Mouse (Mus musculus) cerebellum, adult 2 months (tissue): ENCODE results near the gene Cd47. TPM values are rescaled to one million over a fixed set of nuclear protein-coding genes. Genes with fewer than 3 reads are reported as not detected.

Experiments
- DNase-seq, 2 experiments: peaks; one replicate each; pipeline ENCODE4 v3.0.0; 2021
- H3K27ac ChIP-seq: fragments of 200-500 bp; 2 replicates; pipeline ENCODE4 v1.5.1; 2012; ENCODE audit warnings: low read length, control low read depth, inconsistent platforms; ENCODE audit not compliant: insufficient read depth
- H3K27me3 ChIP-seq: fragments of 200-500 bp; 2 replicates; pipeline ENCODE4 v1.6.1; 2012; ENCODE audit warnings: inconsistent platforms, mild to moderate bottlenecking, low read length, moderate library complexity; ENCODE audit not compliant: control insufficient read depth, insufficient read depth
- H3K4me1 ChIP-seq: fragments of 200-500 bp; 2 replicates; pipeline ENCODE4 v1.6.1; 2011; ENCODE audit warnings: low read length; ENCODE audit not compliant: control insufficient read depth, insufficient read depth
- H3K4me3 ChIP-seq: fragments of 200-500 bp; replicated peaks from 2 replicates; pipeline ENCODE3; 2011; ENCODE audit warnings: mild to moderate bottlenecking, low read depth, low read length, control low read depth; ENCODE audit not compliant: insufficient read depth
- CTCF ChIP-seq: fragments of 200-500 bp; IDR thresholded peaks from 2 replicates; pipeline ENCODE4 v1.5.1; 2011; ENCODE audit warnings: low read depth, mild to moderate bottlenecking, control low read depth, low read length, moderate library complexity, borderline replicate concordance; ENCODE audit not compliant: insufficient read depth
- POLR2A ChIP-seq: fragments of 200-500 bp; IDR thresholded peaks from 2 replicates; pipeline ENCODE4 v1.6.1; 2011; ENCODE audit warnings: low read length, control low read depth, borderline replicate concordance; ENCODE audit not compliant: insufficient read depth
- WGBS: fragments of 180-500 bp; shearing (Covaris S2); methylation state at CpG from one replicate; pipeline ENCODE4 v1.1.7; 2018; 5-methylcytosine and 5-hydroxymethylcytosine counted together
- polyA plus RNA-seq: library from polyadenylated mRNA; depleted of rRNA; stranded (reverse); fragments of >200 nt; gene quantifications from 2 replicates; pipeline ENCODE4 v1.2.3, GENCODE M21; 2012; rRNA removed

Cd47 gene
- polyA plus RNA-seq, result 123 and 133 TPM in 2 replicates

DNA sequence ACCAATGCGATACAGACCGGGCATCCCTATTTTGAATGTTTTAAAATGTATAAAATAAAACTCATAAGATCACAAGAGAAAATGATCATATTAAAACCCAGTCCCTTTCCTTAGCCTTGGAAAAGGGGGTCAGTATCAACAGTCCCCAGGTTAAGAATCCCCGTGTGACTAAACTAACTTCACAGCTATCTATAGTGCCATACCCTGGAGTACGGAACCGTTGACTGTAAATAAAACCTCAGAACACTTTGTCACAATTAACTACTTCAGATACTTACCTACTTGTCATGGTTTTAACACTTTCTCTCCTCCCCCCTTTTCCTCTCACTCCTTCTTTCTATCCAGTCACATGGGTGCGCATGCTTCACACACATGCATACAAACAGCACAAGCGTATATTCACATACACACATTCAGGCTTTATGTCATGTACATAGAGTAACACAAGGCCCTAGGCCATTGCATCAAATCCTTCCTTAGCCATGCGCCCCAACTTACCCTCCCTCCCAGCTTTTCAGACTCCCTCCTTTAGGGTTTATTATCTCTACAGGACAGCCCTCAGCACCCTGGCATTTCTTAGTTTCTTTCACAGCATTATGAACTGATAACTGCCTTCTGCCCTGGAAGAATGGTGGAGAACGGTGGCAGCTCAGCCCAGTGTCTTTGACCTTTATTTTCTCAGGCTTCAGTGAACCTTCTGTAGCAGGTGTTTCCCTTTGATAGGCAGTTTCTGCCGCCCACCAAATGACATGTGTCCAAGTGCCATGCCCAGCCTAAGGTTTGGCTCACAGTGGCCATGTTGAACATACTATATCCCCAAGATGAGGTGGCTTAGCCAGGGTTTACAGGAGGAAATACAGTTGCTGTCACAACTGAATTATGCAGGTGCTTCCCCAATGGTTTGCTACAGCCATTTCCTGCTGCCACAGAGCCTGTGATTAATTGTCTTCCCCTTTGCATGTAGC is at the start of gene Cd47:
TSS of gene Cd47 (plus strand) at position 937 of the 965 bp plus-strand sequence.
- H3K4me3 ChIP-seq, result no peak within 1 kb of the TSS
- no peaks in the 10 kb centered on the region for H3K4me1 ChIP-seq
- WGBS, result 86% methylated on average over 10 of the region's 10 CpGs
- no peak within 1 kb of the TSS for H3K27ac ChIP-seq
- no peak for DNase-seq
- no peak for TF ChIP-seq CTCF
- no peak for TF ChIP-seq POLR2A
- no peaks in the 10 kb centered on the region for H3K27me3 ChIP-seq

DNA sequence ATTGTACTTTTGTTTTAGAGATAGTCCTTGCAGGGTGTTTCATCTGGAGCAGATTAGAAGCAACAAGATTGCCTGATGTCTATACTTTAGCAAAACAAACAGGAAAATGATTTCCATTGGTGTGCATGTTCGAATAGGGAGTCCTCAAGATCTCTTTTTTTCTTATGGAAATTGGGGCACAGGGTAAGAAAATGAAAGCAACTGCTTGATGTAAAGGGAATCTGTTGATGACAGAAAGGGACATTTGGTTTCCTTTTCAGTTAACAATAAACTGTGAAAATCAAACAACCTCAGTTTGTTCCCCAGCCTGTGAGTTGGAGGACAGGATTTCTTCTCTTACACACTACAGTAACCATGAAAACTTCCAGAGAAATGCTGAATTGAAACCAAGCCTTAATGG is 47.4 kb upstream of the Cd47 start:
- Histone ChIP-seq H3K27me3 (no peaks in the 10 kb centered on the region), H3K4me1 (no peaks in the 10 kb centered on the region), H3K4me3 (no peak overlapping the region), H3K27ac (no peak overlapping the region)
- WGBS, result 90% methylated on average over 1 of the region's 1 CpGs
- TF ChIP-seq POLR2A, result no peak
- TF ChIP-seq CTCF, result no peak
- DNase-seq, result no peak

DNA sequence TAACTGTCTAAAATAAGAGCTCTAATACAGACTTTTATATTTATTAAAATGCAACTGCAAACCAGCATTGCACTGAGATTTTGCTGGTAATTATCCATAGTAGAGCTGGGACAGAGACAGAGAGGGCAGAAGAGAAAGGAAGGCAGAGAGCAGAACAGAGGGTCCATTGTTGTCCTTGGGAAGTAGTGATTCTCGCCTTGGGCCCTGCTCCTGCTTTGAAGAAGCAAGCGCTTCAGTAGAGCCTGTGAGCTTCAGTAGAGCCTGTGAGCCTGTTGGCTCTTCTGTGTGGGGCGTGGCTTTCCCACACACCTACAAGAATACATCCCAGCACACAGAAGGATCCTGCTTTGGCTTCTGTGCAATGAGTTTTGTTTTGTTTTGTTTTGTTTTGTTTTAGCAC is 47.0 kb upstream of the Cd47 start:
- TF ChIP-seq CTCF, result no peak
- TF ChIP-seq POLR2A, result no peak

DNA sequence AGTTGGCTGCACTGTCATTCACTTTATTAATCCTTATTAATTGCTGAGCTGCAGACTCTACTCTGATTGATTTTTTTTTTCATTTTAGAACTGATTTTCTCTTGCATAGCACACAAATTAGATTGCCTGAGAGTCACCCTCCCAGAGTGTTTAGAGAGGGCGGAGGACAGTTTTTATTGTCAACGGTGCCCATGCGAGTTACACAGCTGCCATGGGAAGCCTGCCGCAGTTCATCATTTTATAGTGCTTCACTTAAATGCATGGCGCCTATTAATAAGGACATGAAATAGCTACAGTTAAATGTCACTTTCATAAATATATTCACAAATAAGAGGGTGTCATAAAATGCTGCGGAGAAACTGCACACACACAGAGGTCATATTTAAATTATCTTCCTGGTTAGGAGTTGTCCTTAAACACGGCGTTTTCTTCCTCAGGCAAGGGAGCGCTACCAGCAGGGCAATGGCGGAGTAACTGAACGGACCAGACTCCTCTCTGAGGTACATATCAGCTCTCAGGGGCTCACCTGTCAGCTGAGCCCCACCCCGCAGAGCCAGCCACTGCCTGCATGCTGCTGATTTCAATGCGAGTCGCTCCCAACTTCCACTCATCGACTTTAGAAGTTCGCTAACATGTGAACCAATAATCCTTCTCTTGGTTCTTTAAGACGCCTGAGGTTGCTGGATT is 39.7 kb upstream of the Cd47 start:
- TF ChIP-seq CTCF (no peak), POLR2A (no peak)

More for the DNA sequence above, 47.0 kb upstream of the Cd47 start:
- Histone ChIP-seq H3K27ac (no peak overlapping the region), H3K4me3 (no peak overlapping the region), H3K4me1 (no peaks in the 10 kb centered on the region), H3K27me3 (no peaks in the 10 kb centered on the region)
- WGBS, result 75% methylated on average over 3 of the region's 3 CpGs
- DNase-seq, result no peak

DNA sequence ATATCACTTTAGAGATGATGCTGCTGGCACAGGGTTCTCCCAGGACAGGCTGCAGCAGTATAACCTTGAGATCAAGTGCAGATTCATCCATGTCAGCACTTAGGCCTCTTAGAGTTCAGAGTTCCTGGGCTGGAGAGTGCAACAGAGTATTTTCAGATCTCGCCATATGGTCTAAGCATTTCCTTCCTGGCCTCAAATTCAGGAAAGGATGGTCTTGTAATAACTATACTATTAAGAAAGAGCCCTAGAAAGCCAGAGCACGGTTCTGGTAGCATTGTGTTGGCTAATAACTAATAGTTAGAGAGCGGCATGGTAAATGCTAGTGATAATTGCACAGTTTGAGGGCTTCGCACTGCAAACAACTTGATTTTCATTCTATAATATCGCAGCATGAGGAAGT is 38.4 kb upstream of the Cd47 start:
- Histone ChIP-seq H3K4me3 (no peak overlapping the region), H3K4me1 (no peaks in the 10 kb centered on the region), H3K27ac (no peak overlapping the region), H3K27me3 (no peaks in the 10 kb centered on the region)
- TF ChIP-seq CTCF, result no peak
- TF ChIP-seq POLR2A, result no peak
- 93% methylated on average over 5 of the region's 5 CpGs for WGBS
- no peak for DNase-seq

More for the DNA sequence above, 39.7 kb upstream of the Cd47 start:
- no peak for DNase-seq
- no peaks in the 10 kb centered on the region for H3K4me1 ChIP-seq
- no peak overlapping the region for H3K27ac ChIP-seq
- no peaks in the 10 kb centered on the region for H3K27me3 ChIP-seq
- no peak overlapping the region for H3K4me3 ChIP-seq
- WGBS, result 91% methylated on average over 17 of the region's 17 CpGs

DNA sequence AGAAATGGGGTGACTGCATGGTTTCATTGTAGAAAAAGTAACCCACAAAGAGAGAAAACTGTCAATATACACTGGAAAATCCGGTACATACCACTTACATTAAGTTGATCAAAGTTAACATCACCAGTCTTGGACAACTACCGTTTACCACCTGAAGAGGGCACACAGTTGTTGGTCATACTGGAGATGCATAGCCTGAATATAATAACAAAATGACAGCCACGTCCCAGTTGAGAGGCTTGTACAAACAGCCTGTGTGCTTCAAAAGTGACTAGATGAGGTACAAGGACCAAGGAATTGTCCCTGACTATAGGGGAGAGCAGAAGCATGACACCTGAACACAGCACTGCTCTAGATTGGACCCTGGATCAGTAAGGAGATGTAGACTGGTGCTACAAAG is 34.0 kb upstream of the Cd47 start:
- WGBS, result 53% methylated on average over 3 of the region's 3 CpGs
- no peaks in the 10 kb centered on the region for H3K4me1 ChIP-seq
- DNase-seq, result peak in 1 of 2 experiments; percentile 20
- no peak for TF ChIP-seq CTCF
- no peak for TF ChIP-seq POLR2A
- H3K27ac ChIP-seq, result no peak overlapping the region
- no peaks in the 10 kb centered on the region for H3K27me3 ChIP-seq
- no peak overlapping the region for H3K4me3 ChIP-seq

DNA sequence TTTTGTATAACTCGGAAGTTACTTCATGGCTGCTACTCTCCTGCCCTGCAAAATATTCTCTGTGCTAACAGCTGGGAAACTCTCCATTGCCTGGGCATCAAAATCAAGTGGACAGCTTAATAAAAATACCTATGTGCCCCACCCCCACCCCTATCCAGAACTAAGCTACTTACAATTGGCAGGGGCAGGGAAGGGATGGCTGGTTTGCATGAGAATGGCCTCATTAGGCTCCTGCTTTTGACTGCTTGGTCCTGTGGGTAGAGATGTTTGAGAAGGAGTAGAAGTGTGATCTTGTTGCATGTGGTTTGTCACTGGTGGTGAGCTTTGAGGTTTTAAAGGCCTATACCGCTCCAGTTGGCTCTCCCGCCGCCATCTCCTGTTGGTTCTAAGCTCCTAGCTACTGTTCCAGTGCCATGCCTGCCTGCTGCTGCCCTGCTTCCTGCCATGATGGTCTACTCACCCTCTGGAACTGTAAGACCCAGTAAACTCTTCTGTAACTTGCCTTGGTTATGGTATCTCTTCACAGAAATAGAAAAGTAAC is 31.8 kb upstream of the Cd47 start:
- Histone ChIP-seq H3K4me3 (no peak overlapping the region), H3K4me1 (no peaks in the 10 kb centered on the region), H3K27me3 (no peaks in the 10 kb centered on the region), H3K27ac (no peak overlapping the region)
- TF ChIP-seq CTCF (no peak), POLR2A (no peak)
- DNase-seq, result no peak
- WGBS, result 92% methylated on average over 4 of the region's 4 CpGs

DNA sequence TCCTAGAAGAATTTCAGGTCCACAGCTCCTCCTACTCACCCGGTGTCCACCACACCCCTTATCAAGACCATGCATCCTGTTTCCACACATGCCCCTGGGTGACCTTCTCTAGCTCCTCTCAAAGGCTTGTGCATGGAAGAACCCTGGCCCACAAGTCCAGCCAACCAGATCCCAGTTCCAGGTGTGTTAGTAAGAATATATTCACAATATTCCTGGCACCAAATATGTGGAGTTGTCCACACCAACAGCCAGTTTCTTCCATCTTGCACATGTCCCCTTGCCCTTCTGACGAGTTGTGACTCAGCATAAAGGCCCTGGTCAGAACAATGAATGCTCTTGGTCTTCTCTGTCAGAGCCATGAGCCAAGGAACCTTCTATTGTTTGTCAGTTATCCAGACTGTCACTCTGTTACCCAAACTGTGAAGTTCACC is 30.5 kb upstream of the Cd47 start:
- DNase-seq, result no peak
- TF ChIP-seq CTCF (no peak), POLR2A (no peak)
- H3K27ac ChIP-seq, result no peak overlapping the region
- H3K4me3 ChIP-seq, result no peak overlapping the region
- 0 out of 2 replicates have a peak, but pooled peaks cover under 1% of the 10 kb centered on the region for H3K4me1 ChIP-seq
- WGBS, result 86% methylated on average over 2 of the region's 2 CpGs
- H3K27me3 ChIP-seq, result no peaks in the 10 kb centered on the region
